Mouse (Mus musculus) lung, postnatal 25 days (tissue): ENCODE data around the gene Inpp5f.
"Not testable (repeated sequence)": the region's sequence is repeated elsewhere in the genome, so short reads cannot be mapped to it uniquely, and the experiment has no call there.

ENCODE experiments used
- DNase-seq: peaks from one replicate; pipeline ENCODE4 v3.0.0; 2022; ENCODE audit warnings: low spot score

Inpp5f gene

DNA sequence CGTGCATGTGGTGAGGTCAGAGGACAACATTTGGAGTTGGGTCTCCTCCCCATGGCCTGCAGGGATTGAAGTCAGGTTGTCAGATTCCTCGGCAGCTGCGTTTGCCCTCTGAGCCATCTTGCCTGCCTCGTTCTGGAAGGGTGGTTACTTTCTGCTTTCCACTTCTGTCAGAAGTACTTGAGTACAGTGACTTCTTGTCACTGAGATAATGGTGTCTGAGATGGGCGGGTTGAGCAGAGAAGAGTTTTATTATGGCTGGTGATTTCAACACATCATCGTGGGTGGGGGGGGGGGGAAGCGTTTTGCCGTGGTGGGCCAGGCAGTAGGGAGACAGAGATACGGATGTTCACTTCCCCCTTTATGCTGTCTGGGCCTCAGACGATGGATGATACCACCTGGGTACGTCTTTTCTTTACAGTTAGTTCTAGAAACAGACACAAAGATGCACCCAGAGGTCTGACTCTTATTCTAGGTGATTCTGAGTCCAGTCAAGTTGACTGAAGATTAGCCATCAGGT, 53.8 kb downstream of the Inpp5f start:
- DNase-seq: no peak

DNA sequence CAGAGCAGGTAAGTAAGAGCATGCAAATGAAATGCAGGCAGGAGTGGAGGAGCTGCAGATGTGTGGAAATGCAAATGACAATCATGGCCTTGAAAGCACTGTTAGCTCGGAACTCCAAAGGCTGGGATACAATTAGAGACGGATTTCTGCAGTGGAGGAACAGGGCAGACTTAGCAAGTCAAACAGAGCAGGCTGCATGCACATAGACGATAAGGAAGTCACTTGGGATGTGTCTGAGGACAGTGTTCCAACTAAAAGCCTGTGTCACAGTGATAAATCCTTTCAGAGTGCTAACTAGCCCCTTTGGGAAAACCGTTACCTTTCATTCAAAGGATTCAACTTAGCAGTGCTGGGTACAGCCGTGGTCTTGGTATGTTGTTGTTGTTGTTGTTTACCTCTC, 56.7 kb downstream of the Inpp5f start:
- DNase-seq: no peak

DNA sequence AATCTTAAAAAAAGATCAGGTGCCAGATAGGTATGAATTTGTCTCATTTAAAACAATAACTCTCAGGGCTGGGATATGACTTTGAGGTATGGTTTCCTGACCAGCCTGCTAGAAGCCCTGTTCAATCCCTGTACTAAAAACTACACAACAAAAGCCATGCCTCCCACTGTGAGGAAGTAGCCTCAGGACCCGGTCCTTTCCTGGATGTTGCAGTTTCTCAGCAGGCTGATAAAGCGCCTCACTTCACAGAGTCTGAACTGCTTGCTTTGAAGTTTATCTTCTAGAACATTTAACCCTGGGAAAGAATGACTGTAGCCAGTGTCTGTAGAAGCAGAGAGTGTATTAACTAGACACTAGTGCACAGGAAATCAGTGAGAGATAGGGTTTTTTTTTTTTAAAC, 57.7 kb downstream of the Inpp5f start:
- DNase-seq: no peak

DNA sequence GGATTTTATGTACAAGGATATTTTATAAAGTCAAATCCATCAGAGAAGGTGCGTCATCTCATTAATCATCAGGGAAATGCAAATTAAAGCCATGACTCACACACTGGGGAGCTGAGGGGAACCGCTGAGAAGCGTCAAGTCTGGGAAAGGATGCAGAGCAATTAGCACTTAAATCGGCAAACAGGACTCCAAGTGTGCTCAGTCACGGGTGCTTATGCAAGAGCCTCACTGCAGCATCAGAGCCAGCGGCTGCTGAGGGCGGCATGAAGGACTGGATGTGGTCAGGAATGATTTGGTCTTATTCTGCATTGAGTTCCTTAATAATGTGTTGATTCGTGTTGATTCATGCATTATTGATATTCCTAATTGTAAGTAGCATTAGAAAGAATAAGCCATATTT, 60.8 kb downstream of the Inpp5f start:
- no peak for DNase-seq

DNA sequence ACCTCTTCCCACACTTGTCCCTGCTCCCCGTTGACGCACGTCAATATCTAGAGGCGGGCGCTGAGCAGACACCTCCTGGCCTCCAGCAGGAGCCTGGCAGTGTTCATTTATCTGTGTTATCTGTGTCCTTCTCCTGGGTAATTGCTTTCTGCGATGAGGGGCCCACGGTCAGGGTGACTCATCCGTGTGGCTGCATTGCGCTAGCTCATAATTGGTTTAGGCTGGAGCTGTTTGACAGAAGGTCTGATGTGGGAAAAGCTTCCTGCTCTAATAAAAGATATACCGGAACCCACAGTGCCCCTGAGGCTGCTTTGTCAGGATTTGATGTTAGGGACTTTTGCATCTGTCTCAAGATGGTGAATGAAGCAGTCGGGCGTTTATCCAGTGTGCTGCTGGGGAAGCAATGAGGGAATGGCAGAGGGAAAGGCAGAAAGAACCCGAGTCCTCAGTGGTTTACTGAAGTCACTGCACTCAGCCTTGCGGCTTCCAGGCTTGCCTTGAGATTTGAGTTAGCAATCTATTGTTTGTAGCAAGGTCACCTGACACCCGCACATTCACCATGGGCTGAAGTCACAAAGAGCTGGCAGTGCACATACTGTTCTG, 61.4 kb downstream of the Inpp5f start:
- no peak for DNase-seq

DNA sequence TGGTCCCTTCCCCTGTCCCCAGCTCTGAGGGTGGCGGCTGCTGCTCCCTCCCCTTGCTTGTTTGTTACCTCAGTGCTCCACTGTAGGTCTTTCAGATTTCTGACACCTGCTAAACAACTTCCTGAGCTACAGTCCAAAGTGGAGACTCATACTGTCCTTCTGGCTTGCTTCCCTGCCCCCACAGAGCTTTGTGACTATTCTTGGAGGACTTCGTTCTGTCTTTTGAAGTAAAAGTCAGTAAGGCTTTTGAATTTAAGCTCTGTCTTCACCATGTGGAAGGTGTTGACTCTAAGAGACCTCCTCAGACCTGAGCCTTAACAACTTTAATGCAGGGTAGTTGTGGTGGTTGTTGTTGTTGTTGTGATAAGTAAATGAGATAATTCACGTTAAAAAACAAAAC, 67.4 kb downstream of the Inpp5f start:
- DNase-seq: no peak

DNA sequence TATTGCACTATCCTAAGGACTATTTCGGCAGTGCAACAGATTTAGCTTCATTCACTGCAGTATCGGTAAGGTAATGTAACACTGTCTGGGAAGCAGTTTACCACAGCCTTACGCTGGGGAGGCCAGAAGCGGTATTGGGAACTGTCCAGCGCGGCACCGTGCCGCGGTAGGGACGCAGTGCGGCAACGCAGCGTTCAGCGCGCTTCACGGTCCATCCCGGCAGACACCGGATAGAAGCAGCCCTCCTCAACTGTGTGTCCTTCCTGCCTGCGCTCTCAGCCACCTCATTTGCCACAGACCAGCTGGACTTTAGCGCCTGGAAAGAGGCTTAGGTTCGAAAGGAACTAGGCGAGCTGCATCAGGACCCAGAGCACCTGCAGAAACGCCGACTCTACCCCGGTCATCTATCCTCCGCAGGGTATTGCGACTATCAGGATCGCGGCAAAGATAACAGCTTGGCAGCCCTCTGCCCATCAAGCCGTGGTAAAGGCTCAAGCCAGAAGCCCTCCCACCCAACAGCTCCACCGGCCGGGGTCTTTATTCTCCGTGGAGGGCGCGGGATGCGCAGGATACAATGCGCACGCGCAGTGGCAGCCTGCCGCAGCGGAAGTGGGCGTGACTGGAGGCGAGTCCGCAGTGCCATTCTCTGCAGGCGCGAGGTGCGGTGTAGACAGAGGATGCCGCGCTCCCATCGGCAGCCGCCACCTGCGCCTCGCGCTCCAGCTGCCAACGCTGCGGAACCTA, 76.9 kb downstream of the Inpp5f start:
- peak; percentile 56 for DNase-seq

DNA sequence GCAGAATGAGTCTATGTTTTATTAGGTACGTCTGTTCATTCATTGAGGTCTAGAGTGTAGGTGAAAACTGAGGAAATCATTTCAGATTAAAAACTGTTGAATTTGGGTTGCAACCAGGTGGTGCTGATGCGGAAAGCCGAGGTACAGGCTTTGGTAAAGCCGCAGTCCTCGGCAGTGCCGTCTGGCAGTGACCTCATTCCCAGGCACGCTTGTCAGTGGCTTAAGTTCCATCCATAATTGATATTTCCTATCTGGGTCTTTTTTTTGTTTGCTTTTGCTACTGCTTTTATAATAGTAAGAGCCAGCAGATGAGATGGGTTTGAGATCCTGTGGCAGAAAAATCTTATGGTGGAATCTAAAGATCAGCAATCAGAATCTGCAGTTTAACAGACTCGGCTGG, 78.2 kb downstream of the Inpp5f start:
- no peak for DNase-seq

DNA sequence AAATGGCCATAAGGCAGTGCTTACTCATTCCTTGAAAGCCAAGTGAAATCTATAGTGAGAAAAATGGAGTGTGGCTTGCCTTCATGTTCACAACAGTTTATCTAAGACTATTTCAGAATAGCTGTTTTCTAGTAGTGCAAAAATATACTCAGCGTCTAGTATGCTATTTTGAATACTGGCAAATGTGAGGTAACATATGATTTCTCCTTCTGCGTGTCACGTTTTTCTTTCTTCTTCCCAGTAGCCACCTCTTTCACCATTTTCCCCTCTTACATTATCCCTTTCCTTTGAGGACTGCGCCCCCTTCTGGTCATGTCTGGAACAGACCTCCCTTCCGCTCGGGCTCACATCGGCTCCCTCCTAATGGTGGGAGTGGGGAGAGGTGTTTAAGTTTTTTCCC, 78.9 kb downstream of the Inpp5f start:
- DNase-seq: peak; percentile 82

DNA sequence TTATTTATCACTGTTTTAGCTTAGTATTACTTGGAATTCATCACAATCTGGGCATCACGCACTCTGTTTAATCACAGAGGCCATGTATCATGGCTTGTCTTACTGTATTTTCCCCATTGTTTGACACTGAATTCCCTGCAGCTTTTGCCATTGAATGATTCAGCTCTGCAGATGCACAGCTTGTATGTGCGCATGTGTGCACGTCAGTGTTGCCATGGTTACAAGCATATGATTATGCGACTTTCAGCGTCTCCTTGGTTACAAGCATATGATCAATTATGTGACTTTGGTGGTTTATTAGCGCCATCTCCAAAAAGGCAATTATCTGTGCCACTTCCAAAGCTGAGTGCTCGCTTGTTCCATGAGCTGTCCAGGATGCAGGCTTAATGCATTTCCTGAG, 79.7 kb downstream of the Inpp5f start:
- DNase-seq: no peak

DNA sequence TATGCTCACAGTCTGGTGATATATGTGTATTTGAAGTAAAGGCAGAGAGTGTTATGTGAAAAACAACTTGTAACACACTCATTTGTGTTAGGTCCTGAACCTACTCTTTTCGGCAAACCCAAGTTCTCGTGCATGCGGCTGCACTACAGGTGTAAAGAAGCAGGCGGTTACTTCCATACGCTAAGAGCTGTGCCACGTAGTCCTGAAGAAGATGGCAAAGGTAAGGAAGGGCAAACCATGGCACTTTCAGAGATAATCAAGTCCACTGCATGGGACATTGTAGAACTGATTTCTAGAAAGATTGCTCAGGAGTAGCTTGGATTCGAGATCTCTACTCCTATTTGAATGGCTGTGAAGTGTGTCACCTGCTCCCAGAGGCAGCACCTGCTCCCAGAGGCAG, 81.0 kb downstream of the Inpp5f start:
- no peak for DNase-seq

DNA sequence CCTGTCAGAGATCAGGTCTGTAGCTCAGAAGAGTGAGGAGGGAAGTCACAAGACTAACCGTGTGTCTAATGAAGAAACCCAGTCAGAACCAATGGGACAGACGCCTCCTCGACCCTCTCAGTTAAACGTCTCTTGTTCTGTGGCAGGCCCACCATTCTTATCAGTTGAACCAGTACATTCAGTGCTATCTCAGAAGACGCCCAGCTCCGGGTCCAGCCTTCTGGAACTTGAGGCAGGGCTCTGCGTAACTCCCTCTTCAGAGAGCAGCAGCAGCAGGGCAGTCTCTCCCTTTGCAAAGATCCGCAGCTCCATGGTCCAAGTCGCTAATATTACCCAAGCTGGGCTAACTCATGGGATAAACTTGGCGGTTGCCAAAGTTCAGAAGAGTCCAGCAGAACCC, 83.7 kb downstream of the Inpp5f start:
- no peak for DNase-seq

DNA sequence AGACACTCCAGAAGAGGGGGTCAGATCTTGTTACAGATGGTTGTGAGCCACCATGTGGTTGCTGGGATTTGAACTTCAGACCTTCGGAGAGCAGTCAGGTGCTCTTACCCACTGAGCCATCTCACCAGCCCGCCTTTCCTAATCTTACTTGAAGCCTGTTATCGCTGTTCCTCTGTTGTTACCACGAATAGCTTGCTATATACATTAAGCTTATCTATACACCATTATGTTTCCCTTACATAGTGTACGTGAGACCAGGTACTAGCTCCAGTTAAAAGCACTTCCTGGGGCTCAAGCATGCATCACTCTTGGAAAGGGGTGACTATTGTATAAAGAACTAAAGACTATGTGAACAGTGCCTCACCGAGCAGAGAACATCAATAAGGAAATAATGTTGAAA, 88.8 kb downstream of the Inpp5f start:
- not testable (repeated sequence) for DNase-seq

DNA sequence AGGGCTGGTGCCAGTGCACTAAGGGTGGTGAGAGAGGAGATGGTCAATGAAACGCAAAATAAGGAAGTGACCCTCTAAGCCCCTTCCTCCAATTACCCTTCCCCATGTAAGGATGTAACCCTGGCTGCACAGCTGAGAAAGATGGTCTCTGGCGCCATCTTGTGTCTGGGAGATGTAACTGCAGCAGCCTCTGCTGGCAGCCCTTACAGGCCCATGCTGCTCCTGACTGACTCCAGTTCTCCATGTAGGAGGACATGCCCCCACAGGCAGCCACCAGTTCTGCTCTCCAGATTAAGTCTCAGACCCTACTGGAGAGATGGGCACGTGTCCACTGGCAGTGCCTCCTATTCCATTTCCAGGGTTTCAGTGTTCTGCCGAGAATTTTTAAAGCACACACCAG, 94.6 kb downstream of the Inpp5f start:
- peak; percentile 63 for DNase-seq

DNA sequence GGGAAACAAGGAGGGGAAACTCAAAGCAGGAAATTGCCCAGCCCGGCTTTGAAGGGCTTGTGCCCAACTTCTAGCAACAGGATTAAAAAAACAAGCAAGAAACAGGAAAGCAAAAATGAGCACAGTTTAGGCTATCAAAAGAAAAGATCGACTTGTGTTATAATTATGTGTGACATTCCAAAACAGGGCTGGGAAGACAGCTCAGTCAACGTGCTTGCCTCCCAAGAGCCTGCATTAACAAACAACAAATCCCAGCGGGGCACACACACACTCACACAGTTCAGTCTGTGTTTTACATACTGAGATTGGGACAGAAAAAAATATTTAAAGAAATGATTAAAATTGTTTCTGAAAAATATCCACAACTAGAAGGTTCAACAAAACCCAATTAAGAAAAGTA, 106.9 kb downstream of the Inpp5f start:
- DNase-seq: peak; percentile 18

DNA sequence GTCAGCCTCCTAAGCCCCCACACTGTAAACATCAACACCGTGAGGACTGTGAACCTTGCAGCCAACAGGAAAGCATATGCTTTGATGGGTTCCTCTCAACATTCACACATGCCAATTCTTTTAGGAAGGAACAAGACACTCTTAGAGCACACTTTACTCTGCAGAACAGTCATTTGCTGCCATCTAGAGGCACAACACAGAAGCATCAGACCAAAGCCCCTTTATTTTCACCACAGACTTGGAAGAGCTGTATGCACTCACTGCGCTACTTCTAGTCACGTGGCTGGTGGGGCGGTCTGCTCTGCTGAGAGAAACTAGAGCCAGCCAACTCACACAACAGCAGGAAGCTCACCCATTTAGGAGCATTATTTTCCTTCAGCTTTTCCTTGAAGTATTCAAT, 113.6 kb downstream of the Inpp5f start:
- peak; percentile 88 for DNase-seq

DNA sequence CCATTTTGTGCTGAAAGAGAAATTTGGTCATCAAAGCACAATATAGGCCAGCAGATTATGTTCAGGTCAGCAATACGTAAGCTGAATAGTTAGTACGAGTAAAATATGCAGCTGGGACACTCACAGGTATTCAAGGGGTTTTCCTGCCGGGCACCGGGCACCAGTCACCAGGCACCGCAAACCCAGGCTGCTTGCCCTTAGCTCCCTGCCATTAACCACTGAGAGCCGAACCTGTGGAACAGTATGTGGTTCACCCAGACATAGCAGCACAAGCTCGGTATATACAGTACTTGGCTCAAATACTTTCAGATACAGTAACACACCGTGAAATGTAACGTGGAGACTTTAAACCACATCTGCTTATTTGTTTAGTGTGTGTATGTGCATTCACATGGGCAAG, 114.1 kb downstream of the Inpp5f start:
- DNase-seq: no peak

DNA sequence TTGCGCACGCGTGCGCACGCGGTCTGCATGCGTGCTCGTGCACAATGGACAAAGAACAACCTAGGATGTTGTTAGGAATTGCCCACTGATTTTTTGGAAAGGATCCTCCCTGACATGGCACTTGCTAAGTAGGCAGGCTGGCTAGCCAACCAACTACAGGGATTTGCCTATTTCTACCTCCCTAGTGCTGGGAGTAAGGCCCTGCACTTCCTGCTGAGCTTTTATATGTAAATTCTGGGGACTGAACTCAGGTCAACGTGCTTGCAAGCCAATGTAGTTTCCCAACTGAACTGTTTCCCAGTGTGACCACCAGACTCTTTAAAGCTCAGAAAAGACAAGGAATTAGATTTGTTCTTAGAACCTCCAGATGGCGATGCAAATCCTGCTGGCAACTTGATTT, 115.9 kb downstream of the Inpp5f start:
- no peak for DNase-seq

DNA sequence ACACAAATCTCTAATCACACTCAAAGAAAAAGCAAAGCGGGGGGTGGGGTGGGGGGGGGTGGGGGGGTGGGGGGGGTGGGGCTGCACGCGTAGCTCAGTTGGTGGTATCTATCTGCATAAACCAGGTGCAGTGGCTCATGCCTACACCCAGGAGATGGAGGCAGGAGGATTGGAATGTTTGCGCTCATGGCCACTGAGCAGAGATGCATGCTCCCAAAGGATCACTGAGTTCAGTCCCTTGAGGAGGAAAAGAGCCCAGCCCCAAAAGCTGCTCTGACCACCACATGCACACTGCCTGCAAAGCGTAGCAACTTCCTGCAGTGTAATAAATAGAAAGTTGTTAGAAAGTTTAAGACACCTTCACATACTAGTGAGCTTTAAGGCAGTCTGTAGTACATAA, 116.6 kb downstream of the Inpp5f start:
- DNase-seq: no peak

DNA sequence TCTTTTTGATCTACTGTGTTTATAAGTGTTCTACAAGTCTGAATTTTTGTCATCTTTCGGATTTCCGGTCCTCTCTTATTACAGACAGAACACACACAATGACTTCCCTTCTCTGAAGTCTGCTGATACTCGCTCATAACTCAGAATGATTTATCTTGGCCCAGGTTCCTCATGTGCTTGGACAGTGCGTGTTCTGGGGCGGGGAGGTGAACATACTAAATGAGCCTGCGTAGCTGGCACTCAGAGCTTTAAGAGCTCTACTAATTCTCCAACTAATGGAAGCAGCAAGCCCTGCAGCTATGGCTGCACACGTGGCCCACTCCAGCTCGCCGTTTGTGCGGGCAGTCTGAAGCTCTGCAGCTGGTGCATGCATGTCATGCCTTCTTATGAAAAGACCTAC, 117.6 kb downstream of the Inpp5f start:
- peak; percentile 35 for DNase-seq

DNA sequence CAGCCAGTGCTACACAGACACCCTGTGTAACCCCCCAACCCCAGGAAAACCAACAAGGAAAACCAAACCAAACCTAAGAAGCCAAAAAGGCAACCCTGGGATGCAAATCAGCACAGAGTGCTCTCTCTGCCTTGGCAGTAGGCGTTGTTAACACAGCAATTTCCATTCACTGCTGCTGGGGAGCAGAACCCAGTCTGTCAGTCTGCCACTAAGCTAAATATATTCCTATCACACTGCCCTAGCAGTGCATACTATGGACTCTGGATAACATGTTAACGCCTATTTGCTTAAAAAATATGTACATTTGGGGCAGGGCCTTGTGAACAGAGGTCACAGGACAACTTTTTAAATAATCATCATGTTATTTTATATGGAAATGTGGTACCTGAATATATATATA, 120.5 kb downstream of the Inpp5f start:
- no peak for DNase-seq

DNA sequence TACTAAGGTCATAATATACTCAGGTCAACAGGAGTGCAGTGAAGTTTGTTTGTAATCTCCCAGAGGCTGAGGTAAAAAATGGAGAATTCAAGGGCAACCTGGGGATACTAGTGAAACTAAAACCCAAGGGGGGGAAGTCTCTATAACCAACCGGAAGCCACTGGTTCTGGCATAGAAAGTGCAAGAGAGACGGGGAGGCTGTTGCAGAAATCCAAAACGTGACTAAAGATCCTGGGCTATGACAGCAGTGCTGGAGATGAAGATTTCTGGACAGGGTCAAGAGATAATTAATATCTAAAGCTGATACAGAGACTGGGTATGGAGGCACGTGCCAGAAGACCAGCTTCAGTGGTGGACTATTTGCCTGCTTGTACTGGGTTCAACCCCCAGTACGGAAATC, 126.9 kb downstream of the Inpp5f start:
- no peak for DNase-seq

DNA sequence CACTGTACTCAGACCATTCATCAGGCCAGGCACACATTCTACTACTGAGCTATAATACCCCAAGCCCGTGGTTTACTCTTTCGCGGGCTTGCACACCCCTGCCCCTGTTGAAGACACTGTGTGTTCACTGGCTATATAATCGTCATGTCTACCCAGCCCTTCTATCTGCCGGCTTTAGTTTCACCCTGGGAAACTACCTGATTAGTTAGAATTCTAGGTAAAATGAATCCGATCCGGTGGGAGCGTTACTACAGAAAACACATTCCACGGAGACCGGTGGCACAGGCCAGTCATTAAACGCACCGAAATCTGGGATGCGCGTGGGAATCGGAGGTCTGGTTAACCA, 128.0 kb downstream of the Inpp5f start:
- DNase-seq: no peak
